Mouse (Mus musculus) neural tube, embryonic 15.5 days (tissue): ENCODE data around the gene Adgrd1. TPM values are rescaled to one million over a fixed set of nuclear protein-coding genes. Genes with fewer than 3 reads are reported as not detected.

ENCODE experiments used
- ATAC-seq: fragments of 200-750 bp; cut with Nextera tagmentation; 2 replicates; pipeline ENCODE4 v1.8.0; 2017; ENCODE audit warnings: mild to moderate bottlenecking, moderate TSS enrichment, moderate library complexity; ENCODE audit not compliant: low FRiP score
- H3K27ac ChIP-seq: fragments of 300-500 bp; sonication (generic); replicated peaks from 2 replicates; pipeline ENCODE4 v1.5.1; 2015; ENCODE audit warnings: mild to moderate bottlenecking, inconsistent platforms
- H3K27me3 ChIP-seq: fragments of 300-500 bp; sonication (generic); replicated peaks from 2 replicates; pipeline ENCODE4 v1.6.1; 2015; ENCODE audit warnings: inconsistent platforms
- H3K36me3 ChIP-seq: fragments of 300-500 bp; sonication (generic); 2 replicates; pipeline ENCODE4 v1.6.1; 2015; ENCODE audit warnings: inconsistent platforms
- H3K4me1 ChIP-seq: fragments of 300-500 bp; sonication (generic); 2 replicates; pipeline ENCODE4 v1.6.1; 2015; ENCODE audit warnings: inconsistent platforms
- H3K4me2 ChIP-seq: fragments of 300-500 bp; sonication (generic); 2 replicates; pipeline ENCODE4 v1.6.1; 2015; ENCODE audit warnings: inconsistent platforms, mild to moderate bottlenecking, moderate library complexity
- H3K4me3 ChIP-seq: fragments of 300-500 bp; sonication (generic); replicated peaks from 2 replicates; pipeline ENCODE4 v1.5.1; 2015; ENCODE audit warnings: mild to moderate bottlenecking, inconsistent platforms
- H3K9ac ChIP-seq: fragments of 300-500 bp; sonication (generic); replicated peaks from 2 replicates; pipeline ENCODE4 v1.6.1; 2015; ENCODE audit warnings: mild to moderate bottlenecking, inconsistent platforms
- H3K9me3 ChIP-seq: fragments of 300-500 bp; sonication (generic); replicated peaks from 2 replicates; pipeline ENCODE4 v1.6.1; 2016; ENCODE audit warnings: inconsistent platforms
- WGBS: fragments of 180-500 bp; shearing (Covaris S2); methylation state at CpG from one replicate; pipeline ENCODE4 v1.1.7; 2015; ENCODE audit warnings: mixed read lengths; 5-methylcytosine and 5-hydroxymethylcytosine counted together
- polyA plus RNA-seq: library from polyadenylated mRNA; unstranded; fragments of >200 nt; fragmentation: Nextera tagmentation; extraction: Ambion mirVana; gene quantifications from 2 replicates; pipeline ENCODE4 v1.2.1, GENCODE M21; 2015

Gene Adgrd1
- polyA plus RNA-seq, 1 experiment from 2014 or later, result 0.38 TPM

DNA sequence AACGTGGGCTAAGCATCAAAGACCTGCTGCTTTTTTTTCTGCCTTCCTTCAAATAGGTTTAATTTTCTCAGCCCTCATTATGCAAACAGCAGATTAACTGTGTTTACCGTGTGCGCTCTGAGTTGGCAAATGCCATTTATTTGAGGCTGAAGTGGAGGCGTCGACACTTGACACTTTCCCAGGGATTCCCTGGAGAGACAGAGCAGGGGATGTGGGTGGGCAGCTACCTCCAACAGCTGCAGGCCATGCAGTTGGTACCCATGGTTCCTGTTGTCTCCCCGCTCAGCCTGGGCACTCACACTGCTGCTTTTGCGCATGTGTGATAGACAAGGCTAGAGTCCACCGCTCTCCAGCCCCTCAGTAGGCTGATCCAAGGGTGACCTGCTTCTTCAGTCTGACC is 86.0 kb downstream of the Adgrd1 start:
- Histone ChIP-seq H3K9ac (no peak overlapping the region), H3K27me3 (no peaks in the 10 kb centered on the region), H3K4me3 (no peak overlapping the region), H3K4me1 (peaks cover 8% of the 10 kb centered on the region), H3K4me2 (no peak overlapping the region), H3K27ac (no peak overlapping the region), H3K9me3 (no peaks in the 10 kb centered on the region), H3K36me3 (no peaks in the 10 kb centered on the region)
- 42% methylated on average over 8 of the region's 8 CpGs for WGBS
- ATAC-seq, result no peak

DNA sequence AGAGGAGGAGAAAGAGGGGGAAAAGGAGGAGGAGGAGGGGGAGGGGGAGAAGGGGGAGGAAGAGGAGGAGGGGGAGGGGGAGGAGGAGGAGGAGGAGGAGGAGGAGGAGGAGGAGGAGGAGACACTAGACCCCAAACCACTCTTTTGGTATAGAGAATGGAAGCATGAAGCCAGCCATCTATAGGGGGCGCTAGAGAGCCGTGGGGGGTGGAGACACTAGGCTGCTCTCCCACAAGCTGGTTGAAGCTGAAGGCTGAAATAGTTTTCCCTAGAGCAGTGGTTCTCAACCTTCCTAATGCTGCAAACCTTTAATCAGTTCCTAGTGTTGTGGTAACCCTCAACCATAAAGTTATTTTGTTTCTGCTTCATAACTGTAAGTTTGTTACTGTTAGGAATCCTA is 89.7 kb downstream of the Adgrd1 start:
- no peak overlapping the region for H3K4me3 ChIP-seq
- no peak overlapping the region for H3K27ac ChIP-seq
- H3K36me3 ChIP-seq, result no peaks in the 10 kb centered on the region
- H3K9ac ChIP-seq, result no peak overlapping the region
- no peaks in the 10 kb centered on the region for H3K9me3 ChIP-seq
- WGBS, result 9% methylated on average over 2 of the region's 2 CpGs
- no peaks in the 10 kb centered on the region for H3K27me3 ChIP-seq
- H3K4me2 ChIP-seq, result no peak overlapping the region
- no peak for ATAC-seq
- peaks cover 14% of the 10 kb centered on the region for H3K4me1 ChIP-seq

DNA sequence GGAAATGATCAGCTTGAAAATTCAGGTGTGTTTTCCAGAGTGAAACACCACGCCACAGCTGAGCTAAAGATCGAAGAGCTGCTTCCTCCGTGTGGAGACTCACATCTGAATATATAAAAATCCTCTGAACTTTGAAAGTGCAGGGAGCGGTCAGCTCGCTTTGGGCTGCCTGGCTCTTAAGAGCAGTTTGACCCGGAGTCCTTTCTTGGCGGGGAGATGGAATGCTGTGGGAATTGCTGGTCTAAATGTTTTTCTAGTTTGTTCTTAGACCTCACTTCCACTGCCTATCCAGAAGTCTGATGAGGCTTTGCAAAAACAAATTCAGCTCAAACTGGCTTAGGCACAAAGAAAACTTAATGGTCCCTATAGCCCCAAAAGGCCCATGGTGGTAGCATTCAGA is 90.4 kb downstream of the Adgrd1 start:
- peaks cover 14% of the 10 kb centered on the region for H3K4me1 ChIP-seq
- no peaks in the 10 kb centered on the region for H3K27me3 ChIP-seq
- no peak overlapping the region for H3K4me2 ChIP-seq
- H3K27ac ChIP-seq, result no peak overlapping the region
- ATAC-seq, result no peak
- no peak overlapping the region for H3K9ac ChIP-seq
- no peak overlapping the region for H3K4me3 ChIP-seq
- H3K9me3 ChIP-seq, result no peaks in the 10 kb centered on the region
- WGBS, result 86% methylated on average over 7 of the region's 7 CpGs
- H3K36me3 ChIP-seq, result no peaks in the 10 kb centered on the region

DNA sequence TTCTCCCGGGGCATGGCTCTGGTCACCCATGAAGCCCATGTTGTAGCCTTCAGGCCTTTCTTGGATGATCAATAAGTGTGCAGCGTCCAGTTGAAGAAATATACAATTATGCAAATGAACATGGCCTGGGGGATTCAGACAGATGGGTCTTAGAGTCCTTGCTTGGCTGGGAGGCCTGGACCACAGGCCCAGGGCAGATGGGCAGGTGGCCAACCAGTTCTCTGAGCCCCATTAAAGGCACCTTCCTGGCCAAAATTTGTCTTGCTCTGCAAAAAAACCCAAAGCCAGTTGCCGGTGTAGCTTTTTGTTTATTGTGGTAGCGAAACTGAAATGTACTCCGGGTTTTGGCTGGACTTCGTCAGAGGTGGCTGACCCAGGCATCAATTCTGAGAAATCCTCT is 92.5 kb downstream of the Adgrd1 start:
- no peak overlapping the region for H3K4me2 ChIP-seq
- H3K27ac ChIP-seq, result no peak overlapping the region
- H3K9ac ChIP-seq, result no peak overlapping the region
- 63% methylated on average over 6 of the region's 6 CpGs for WGBS
- no peaks in the 10 kb centered on the region for H3K9me3 ChIP-seq
- ATAC-seq, result no peak
- H3K27me3 ChIP-seq, result no peaks in the 10 kb centered on the region
- no peak overlapping the region for H3K4me3 ChIP-seq
- no peaks in the 10 kb centered on the region for H3K36me3 ChIP-seq
- peaks cover 9% of the 10 kb centered on the region; the same call in 1 of the 2 replicates for H3K4me1 ChIP-seq

DNA sequence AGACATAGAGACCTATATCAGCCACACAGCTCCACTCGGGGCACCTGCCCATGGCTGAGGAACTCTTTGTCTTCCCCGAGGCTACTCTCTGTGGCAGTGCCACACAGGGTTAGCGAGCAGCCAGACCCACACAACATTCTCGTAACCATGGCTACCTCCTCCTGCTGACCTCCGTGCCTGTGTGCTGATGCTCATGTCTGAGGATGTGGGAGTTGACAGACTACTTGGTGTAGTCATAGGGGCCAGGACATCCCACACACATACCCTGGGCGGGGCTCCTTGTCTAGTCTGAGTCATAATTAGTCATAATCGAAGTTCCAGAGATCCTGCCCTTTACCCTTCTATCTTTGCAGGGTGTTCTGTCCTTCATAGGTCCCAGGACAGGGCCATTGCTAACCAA is 93.5 kb downstream of the Adgrd1 start:
- H3K36me3 ChIP-seq, result no peaks in the 10 kb centered on the region
- H3K9ac ChIP-seq, result no peak overlapping the region
- H3K4me3 ChIP-seq, result no peak overlapping the region
- peaks cover 9% of the 10 kb centered on the region; the same call in 1 of the 2 replicates for H3K4me1 ChIP-seq
- no peaks in the 10 kb centered on the region for H3K27me3 ChIP-seq
- no peak overlapping the region for H3K4me2 ChIP-seq
- H3K27ac ChIP-seq, result no peak overlapping the region
- no peak; the same call in 1 of the 2 replicates for ATAC-seq
- WGBS, result 57% methylated on average over 7 of the region's 7 CpGs
- no peaks in the 10 kb centered on the region for H3K9me3 ChIP-seq

DNA sequence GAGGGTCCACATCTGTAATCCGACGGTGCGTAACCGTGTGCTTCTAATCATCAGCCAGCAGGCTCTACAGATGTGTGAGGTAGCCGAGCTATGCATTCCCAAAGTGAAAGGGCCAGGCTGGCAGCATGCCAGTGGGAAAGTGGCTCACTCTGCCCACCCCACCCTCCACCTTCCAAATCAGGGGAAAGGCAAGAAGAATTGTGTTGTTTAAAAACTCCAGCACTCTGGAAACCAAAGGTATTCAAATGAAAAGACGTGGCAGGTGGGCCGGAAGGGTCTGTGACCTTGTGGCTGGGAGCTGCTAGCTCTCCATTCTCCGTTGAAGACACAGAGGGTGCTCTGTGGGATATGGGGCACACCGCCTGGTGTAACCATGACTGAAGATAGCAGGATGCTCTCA is 100.0 kb downstream of the Adgrd1 start:
- Histone ChIP-seq H3K36me3 (no peaks in the 10 kb centered on the region), H3K27ac (no peak overlapping the region), H3K9ac (no peak overlapping the region), H3K27me3 (no peaks in the 10 kb centered on the region), H3K9me3 (no peaks in the 10 kb centered on the region), H3K4me3 (no peak overlapping the region), H3K4me1 (no peaks in the 10 kb centered on the region), H3K4me2 (no peak overlapping the region)
- no peak for ATAC-seq
- 57% methylated on average over 9 of the region's 9 CpGs for WGBS

DNA sequence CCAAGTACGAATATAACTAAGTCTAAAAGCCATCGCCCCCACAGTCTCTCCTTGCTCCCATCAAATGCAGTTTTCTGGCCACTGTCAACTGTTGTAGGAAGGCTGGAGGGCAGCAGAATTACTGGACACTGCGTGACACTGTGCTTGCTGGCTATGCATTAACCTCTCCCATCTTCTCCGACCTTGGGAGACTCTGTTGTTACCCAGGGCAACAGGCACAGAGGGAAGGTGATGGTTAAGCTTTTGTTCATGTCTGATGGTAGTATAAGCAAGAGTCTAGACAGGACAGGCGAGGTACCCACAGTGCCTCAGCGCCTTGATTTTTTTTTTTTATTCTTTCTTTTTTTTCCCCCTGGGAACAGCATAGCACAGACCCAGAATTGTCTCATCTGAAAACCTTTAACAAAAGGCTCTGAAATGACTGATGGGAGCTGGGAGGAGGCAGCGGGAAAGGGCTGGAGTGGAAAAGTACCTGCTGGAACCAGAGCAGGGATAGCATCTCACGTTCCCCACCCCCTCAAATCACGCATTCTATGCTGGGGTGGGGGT is 100.5 kb downstream of the Adgrd1 start:
- WGBS, result 62% methylated on average over 9 of the region's 9 CpGs
- ATAC-seq, result no peak
- H3K4me2 ChIP-seq, result no peak overlapping the region
- no peaks in the 10 kb centered on the region for H3K36me3 ChIP-seq
- H3K9ac ChIP-seq, result no peak overlapping the region
- H3K27ac ChIP-seq, result no peak overlapping the region
- H3K4me3 ChIP-seq, result no peak overlapping the region
- H3K27me3 ChIP-seq, result no peaks in the 10 kb centered on the region
- no peaks in the 10 kb centered on the region for H3K4me1 ChIP-seq
- H3K9me3 ChIP-seq, result no peaks in the 10 kb centered on the region

DNA sequence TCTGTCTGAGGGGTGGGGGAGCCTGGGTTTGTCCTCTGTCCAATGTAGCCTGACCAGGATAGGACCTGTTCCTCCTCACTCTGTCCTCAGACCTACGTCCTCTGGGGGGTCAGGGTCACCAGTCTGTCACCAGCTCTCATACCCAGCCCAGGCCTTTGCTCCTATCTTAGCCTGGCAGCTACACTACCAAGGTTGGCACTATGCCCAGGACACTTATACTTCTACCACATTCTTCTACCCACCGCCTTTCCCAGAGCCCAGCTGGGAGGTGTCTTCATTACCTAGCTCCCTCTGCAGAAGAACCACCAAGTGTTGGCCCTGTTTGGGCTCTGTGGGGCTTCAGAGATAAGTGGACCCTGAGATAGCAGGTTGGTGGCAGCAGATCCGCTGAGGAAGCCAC is 103.6 kb downstream of the Adgrd1 start:
- H3K9me3 ChIP-seq, result no peaks in the 10 kb centered on the region
- H3K4me1 ChIP-seq, result no peaks in the 10 kb centered on the region
- no peaks in the 10 kb centered on the region for H3K36me3 ChIP-seq
- no peak overlapping the region for H3K9ac ChIP-seq
- 80% methylated on average over 3 of the region's 3 CpGs for WGBS
- H3K4me2 ChIP-seq, result no peak overlapping the region
- no peak overlapping the region for H3K27ac ChIP-seq
- H3K27me3 ChIP-seq, result no peaks in the 10 kb centered on the region
- no peak overlapping the region for H3K4me3 ChIP-seq
- ATAC-seq, result no peak

DNA sequence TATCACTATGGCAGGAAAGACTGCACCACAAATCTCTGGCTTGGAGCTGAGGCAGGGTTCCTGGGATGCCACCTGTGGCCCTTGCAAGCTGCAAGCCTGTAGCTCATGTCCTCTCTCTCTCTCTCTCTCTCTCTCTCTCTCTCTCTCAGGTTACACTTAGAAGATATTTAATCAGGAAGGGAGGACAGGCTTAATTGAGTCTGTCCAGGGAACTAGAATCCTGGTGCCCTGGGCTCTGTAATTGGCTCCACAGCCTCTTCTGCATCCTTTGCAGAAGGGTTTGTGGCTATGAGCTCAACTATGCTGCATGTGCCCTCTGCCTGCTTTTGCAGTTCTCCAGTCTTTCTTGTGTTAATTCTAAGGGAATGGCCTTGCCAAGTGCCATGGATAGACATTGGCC is 111.7 kb downstream of the Adgrd1 start:
- Histone ChIP-seq H3K4me1 (peaks cover 18% of the 10 kb centered on the region), H3K9me3 (no peaks in the 10 kb centered on the region), H3K9ac (no peak overlapping the region), H3K36me3 (no peaks in the 10 kb centered on the region), H3K4me3 (no peak overlapping the region), H3K4me2 (no peak overlapping the region), H3K27ac (no peak overlapping the region), H3K27me3 (0 out of 2 replicates have a peak, but pooled peaks cover 3% of the 10 kb centered on the region)
- ATAC-seq, result no peak

DNA sequence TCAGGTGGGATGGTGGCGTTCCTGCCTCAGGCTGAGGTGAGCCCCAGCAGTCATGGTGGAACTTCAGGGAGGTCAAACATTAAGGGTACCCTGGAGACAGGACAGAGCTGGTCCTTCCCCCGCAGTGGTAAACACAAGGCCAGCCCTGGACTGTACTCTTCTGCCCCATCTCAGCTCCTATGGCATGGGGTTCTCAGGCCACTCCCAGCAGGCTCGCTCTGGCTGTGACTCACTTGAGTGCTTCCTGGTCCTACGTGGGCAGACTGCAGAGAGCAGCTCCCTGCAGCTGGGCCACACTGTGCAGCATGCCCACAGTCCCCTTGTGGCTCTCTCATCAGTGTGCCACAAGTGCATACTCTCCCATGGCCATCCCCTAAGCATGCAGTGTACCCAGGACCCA is 112.3 kb downstream of the Adgrd1 start:
- H3K4me2 ChIP-seq, result no peak overlapping the region
- no peaks in the 10 kb centered on the region for H3K9me3 ChIP-seq
- 0 out of 2 replicates have a peak, but pooled peaks cover 3% of the 10 kb centered on the region for H3K27me3 ChIP-seq
- H3K27ac ChIP-seq, result no peak overlapping the region
- H3K4me1 ChIP-seq, result peaks cover 18% of the 10 kb centered on the region
- H3K36me3 ChIP-seq, result no peaks in the 10 kb centered on the region
- WGBS, result 79% methylated on average over 4 of the region's 4 CpGs
- no peak overlapping the region for H3K4me3 ChIP-seq
- no peak overlapping the region for H3K9ac ChIP-seq
- no peak for ATAC-seq

DNA sequence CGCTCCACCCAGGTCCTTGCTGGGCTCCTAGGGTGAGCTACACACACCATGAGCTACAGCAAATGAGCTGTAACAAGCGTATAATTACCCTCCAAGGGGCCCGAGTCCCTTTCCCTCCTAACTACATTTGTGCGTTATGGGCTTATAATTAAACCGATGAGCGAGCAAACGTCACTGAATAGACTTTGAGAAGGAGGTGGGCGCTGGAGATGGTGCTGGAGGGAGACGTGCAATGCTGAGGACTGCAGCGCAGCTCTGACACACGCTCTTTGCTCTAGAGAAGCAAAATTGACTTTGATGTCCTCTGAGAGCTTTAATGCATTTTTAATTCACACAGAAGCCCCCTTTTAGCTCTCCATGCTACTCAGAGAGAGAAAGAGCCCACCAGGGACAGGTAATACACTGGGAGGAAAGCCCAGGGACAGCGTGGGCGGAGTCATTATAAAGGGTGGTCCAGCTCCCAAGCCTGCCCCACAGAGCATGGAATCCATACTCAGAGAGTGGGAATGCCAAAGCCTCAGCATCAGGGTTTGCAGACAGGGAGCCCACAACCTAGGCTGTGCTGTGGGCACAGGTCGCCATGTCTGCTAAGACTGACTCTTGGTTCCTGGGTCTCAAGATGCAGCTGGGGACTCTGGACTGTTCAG is 115.0 kb downstream of the Adgrd1 start:
- Histone ChIP-seq H3K4me1 (peaks cover 22% of the 10 kb centered on the region), H3K4me2 (peak overlapping the region; percentile 34), H3K27me3 (0 out of 2 replicates have a peak, but pooled peaks cover 3% of the 10 kb centered on the region), H3K4me3 (no peak overlapping the region), H3K36me3 (no peaks in the 10 kb centered on the region), H3K27ac (0 out of 2 replicates have a peak overlapping the region, but pooled peaks have one; percentile 33), H3K9me3 (no peaks in the 10 kb centered on the region), H3K9ac (no peak overlapping the region)
- WGBS, result 29% methylated on average over 14 of the region's 14 CpGs
- peak; percentile 37; the same call in 1 of the 2 replicates for ATAC-seq

DNA sequence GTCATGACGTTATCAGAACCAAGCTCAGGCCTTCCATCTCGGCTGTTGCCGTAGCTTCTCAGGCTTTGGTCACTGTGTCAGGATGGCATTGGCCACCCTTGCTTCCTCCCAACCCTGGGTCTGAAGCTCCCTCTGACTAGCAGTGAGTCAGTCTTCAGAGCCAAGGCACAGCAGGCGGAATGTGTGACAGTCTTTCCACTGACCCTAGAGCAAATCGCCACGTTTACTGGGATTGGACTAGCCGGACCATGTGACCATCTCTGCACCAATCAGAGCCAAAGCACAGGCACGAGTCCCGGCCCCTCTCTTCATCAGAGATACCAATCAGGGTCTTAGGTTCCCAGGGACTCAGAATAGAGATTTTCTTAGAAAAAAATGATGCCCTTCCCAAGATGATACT is 117.5 kb downstream of the Adgrd1 start:
- no peaks in the 10 kb centered on the region for H3K9me3 ChIP-seq
- no peak for ATAC-seq
- H3K27me3 ChIP-seq, result 0 out of 2 replicates have a peak, but pooled peaks cover under 1% of the 10 kb centered on the region
- peaks cover 40% of the 10 kb centered on the region for H3K4me1 ChIP-seq
- H3K4me3 ChIP-seq, result no peak overlapping the region
- no peak overlapping the region for H3K4me2 ChIP-seq
- no peak overlapping the region for H3K9ac ChIP-seq
- WGBS, result 55% methylated on average over 9 of the region's 9 CpGs
- no peak overlapping the region for H3K27ac ChIP-seq
- no peaks in the 10 kb centered on the region for H3K36me3 ChIP-seq
